In the genomic region with DNA sequence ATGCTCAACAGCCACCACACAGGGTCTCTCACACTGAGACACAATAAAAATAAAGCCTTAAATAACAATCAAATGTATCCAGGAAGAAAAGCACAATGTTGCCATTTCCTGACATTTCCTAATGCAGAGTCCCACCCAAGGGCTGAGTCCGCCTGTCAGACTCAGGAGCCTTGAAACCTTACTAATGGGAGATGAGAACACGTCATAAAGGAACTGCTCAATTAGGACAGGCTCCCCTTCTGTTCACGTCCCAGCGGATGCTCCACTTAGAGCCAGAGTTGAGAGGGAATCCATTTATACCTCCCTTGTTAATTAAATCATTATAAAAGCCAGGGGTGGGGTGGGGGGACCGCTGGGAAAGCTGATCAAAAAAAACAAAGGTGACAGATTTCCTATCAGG, we compare ENCODE assay signal across 25 mouse cellular contexts. TPM values are rescaled to one million over a fixed set of nuclear protein-coding genes. Genes with fewer than 3 reads are reported as not detected.
A peak's percentile ranks its signal among the peaks of the same experiment; 100 is the strongest.
DNase-seq lines count a peak whose midpoint lies in the region; ATAC-seq and TF ChIP-seq lines count a peak whose summit lies in the region.
"Had no signal": no experiment of that assay in that cellular context is flagged by ENCODE, and none has a peak within 500 bp of the region (broad histone marks: within the 10 kb centered on the region; RNA-seq: fewer than 3 reads in every experiment).

No protein-coding gene starts in this region.

- H3K4me1 ChIP-seq in forebrain, postnatal 0 days (ENCODE audit: insufficient read depth), result no peaks in the 10 kb centered on the region; the same call in 1 of the 2 replicates
- peaks cover 8% of the 10 kb centered on the region for H3K4me1 ChIP-seq in forebrain, embryonic 16.5 days (replicated peaks; ENCODE audit: control insufficient read depth, insufficient read depth, low read length)
- H3K4me1 ChIP-seq in lung, embryonic 14.5 days (ENCODE audit: insufficient read depth), result no peaks in the 10 kb centered on the region
- H3K4me1 ChIP-seq in midbrain, embryonic 11.5 days (ENCODE audit: control insufficient read depth, insufficient read depth, low read length), result no peaks in the 10 kb centered on the region
- H3K4me1 ChIP-seq: embryonic facial prominence, embryonic 15.5 days; hindbrain, embryonic 13.5 days; limb, embryonic 12.5 days; midbrain, embryonic 15.5 days; neural tube, embryonic 15.5 days had no signal

- no peak for TF ChIP-seq POLR2A in brain, embryonic 14.5 days (IDR thresholded peaks at IDR 0.05; ENCODE audit: borderline replicate concordance, extremely low read depth, insufficient read depth, insufficient read length, poor library complexity, severe bottlenecking)

- H3K9ac ChIP-seq in forebrain, postnatal 0 days, result no peak overlapping the region
- no peak overlapping the region for H3K9ac ChIP-seq in forebrain, embryonic 16.5 days (replicated peaks; ENCODE audit: low read depth, low read length)
- no peak overlapping the region for H3K9ac ChIP-seq in lung, embryonic 14.5 days
- H3K9ac ChIP-seq in midbrain, embryonic 11.5 days (ENCODE audit: low read length), result no peak overlapping the region
- H3K9ac ChIP-seq: embryonic facial prominence, embryonic 15.5 days; hindbrain, embryonic 13.5 days; limb, embryonic 12.5 days; midbrain, embryonic 15.5 days; neural tube, embryonic 15.5 days had no signal

- intact Hi-C loops in heart, postnatal 25 days (cut with DNase I), result no loop called here

- peak; percentile 36; the same call in 1 of the 2 replicates for ATAC-seq in forebrain, postnatal 0 days
- no peak for ATAC-seq in forebrain, embryonic 16.5 days
- no peak for ATAC-seq in lung, embryonic 14.5 days (ENCODE audit: insufficient read depth)
- ATAC-seq in midbrain, embryonic 11.5 days (ENCODE audit: low FRiP score), result no peak
- ATAC-seq: midbrain, embryonic 15.5 days had no signal

- no peaks in the 10 kb centered on the region for H3K27me3 ChIP-seq in forebrain, postnatal 0 days (ENCODE audit: insufficient read depth, low read length)
- H3K27me3 ChIP-seq in forebrain, embryonic 16.5 days (replicated peaks; ENCODE audit: control insufficient read depth, insufficient read depth, low read length), result no peaks in the 10 kb centered on the region
- H3K27me3 ChIP-seq in lung, embryonic 14.5 days (ENCODE audit: insufficient read depth, low read length), result no peaks in the 10 kb centered on the region
- H3K27me3 ChIP-seq in midbrain, embryonic 11.5 days (ENCODE audit: control insufficient read depth, insufficient read depth, low read length), result no peaks in the 10 kb centered on the region
- H3K27me3 ChIP-seq: embryonic facial prominence, embryonic 15.5 days; limb, embryonic 12.5 days; midbrain, embryonic 15.5 days; neural tube, embryonic 15.5 days had no signal

- no peaks in the 10 kb centered on the region for H3K36me3 ChIP-seq in forebrain, postnatal 0 days (ENCODE audit: insufficient read depth)
- no peaks in the 10 kb centered on the region for H3K36me3 ChIP-seq in forebrain, embryonic 16.5 days (ENCODE audit: control insufficient read depth, insufficient read depth)
- no peaks in the 10 kb centered on the region for H3K36me3 ChIP-seq in lung, embryonic 14.5 days (ENCODE audit: insufficient read depth)
- H3K36me3 ChIP-seq in midbrain, embryonic 11.5 days (ENCODE audit: control insufficient read depth, insufficient read depth, low read length), result no peaks in the 10 kb centered on the region
- H3K36me3 ChIP-seq: embryonic facial prominence, embryonic 15.5 days; hindbrain, embryonic 13.5 days; limb, embryonic 12.5 days; midbrain, embryonic 15.5 days; neural tube, embryonic 15.5 days had no signal

- no peak overlapping the region for H3K4me3 ChIP-seq in forebrain, postnatal 0 days (ENCODE audit: low read depth, low read length)
- no peak overlapping the region for H3K4me3 ChIP-seq in forebrain, embryonic 16.5 days (replicated peaks; ENCODE audit: low read length)
- no peak overlapping the region for H3K4me3 ChIP-seq in lung, embryonic 14.5 days (ENCODE audit: low read depth, low read length)
- no peak overlapping the region for H3K4me3 ChIP-seq in midbrain, embryonic 11.5 days (ENCODE audit: low read depth, low read length)
- H3K4me3 ChIP-seq: embryonic facial prominence, embryonic 15.5 days; hindbrain, embryonic 13.5 days; left cerebral cortex, adult 2 months; limb, embryonic 12.5 days; midbrain, embryonic 15.5 days; neural tube, embryonic 15.5 days had no signal

- DNase-seq in forebrain, postnatal 0 days, result no peak
- DNase-seq in heart, adult 9 months (ENCODE audit: low spot score in 2 of 2), result peak; percentile 16 to 32
- no peak for DNase-seq in heart, postnatal 25 days (ENCODE audit: low spot score)
- DNase-seq in lung, embryonic 14.5 days, result peak; percentile 8
- DNase-seq in lung, adult 18-20 months, result no peak
- peak; percentile 60 for DNase-seq in brain, embryonic 14.5 days (ENCODE audit: low read depth)
- no peak for DNase-seq in midbrain, embryonic 11.5 days (ENCODE audit: low spot score, missing footprints)
- DNase-seq: adrenal gland, postnatal 25 days; B cell, adult 2 months; cerebellum, adult 18-20 months; cerebellum, postnatal 10 days; heart, postnatal 4 days; kidney, adult 11 months; kidney, postnatal 14 days; right cerebral cortex, adult 18-20 months; spleen, adult 18-20 months; thymus, postnatal 14 days had no signal

- 30% methylated on average over 5 of the region's 5 CpGs for WGBS in forebrain, postnatal 0 days
- WGBS in forebrain, embryonic 16.5 days, result 26% methylated on average over 5 of the region's 5 CpGs
- 51% methylated on average over 5 of the region's 5 CpGs for WGBS in lung, embryonic 14.5 days
- 70% methylated on average over 5 of the region's 5 CpGs for WGBS in midbrain, embryonic 11.5 days

- no peak overlapping the region for H3K4me2 ChIP-seq in forebrain, postnatal 0 days (ENCODE audit: low read depth)
- no peak overlapping the region for H3K4me2 ChIP-seq in forebrain, embryonic 16.5 days (ENCODE audit: low read length)
- H3K4me2 ChIP-seq in lung, embryonic 14.5 days, result no peak overlapping the region
- H3K4me2 ChIP-seq in midbrain, embryonic 11.5 days, result no peak overlapping the region
- H3K4me2 ChIP-seq: embryonic facial prominence, embryonic 15.5 days; hindbrain, embryonic 13.5 days; limb, embryonic 12.5 days; liver, embryonic 11.5 days; midbrain, embryonic 15.5 days; neural tube, embryonic 15.5 days had no signal

- TF ChIP-seq CTCF in forebrain, postnatal 0 days (IDR thresholded peaks at IDR 0.05; ENCODE audit: low read depth), result no peak
- no peak for TF ChIP-seq CTCF in lung, embryonic 14.5 days (IDR thresholded peaks at IDR 0.05; ENCODE audit: low read depth)
- TF ChIP-seq CTCF in brain, embryonic 14.5 days (IDR thresholded peaks at IDR 0.05; ENCODE audit: borderline replicate concordance, extremely low read depth, insufficient read depth, insufficient read length), result no peak

- H3K27ac ChIP-seq in forebrain, postnatal 0 days (ENCODE audit: low read depth, low read length), result no peak overlapping the region
- H3K27ac ChIP-seq in forebrain, embryonic 16.5 days (ENCODE audit: low read length), result no peak overlapping the region
- no peak overlapping the region for H3K27ac ChIP-seq in lung, embryonic 14.5 days (ENCODE audit: low read depth)
- no peak overlapping the region for H3K27ac ChIP-seq in midbrain, embryonic 11.5 days (ENCODE audit: low read depth, low read length)
- H3K27ac ChIP-seq: embryonic facial prominence, embryonic 15.5 days; hindbrain, embryonic 13.5 days; left cerebral cortex, adult 2 months; limb, embryonic 12.5 days; midbrain, embryonic 15.5 days; neural tube, embryonic 15.5 days had no signal

- H3K9me3 ChIP-seq in forebrain, postnatal 0 days (ENCODE audit: low read length), result no peaks in the 10 kb centered on the region
- no peaks in the 10 kb centered on the region for H3K9me3 ChIP-seq in forebrain, embryonic 16.5 days (ENCODE audit: control insufficient read depth, low read length)
- no peaks in the 10 kb centered on the region for H3K9me3 ChIP-seq in lung, embryonic 14.5 days (ENCODE audit: low read depth, low read length)
- no peaks in the 10 kb centered on the region for H3K9me3 ChIP-seq in midbrain, embryonic 11.5 days (ENCODE audit: control insufficient read depth, low read length)
- H3K9me3 ChIP-seq: embryonic facial prominence, embryonic 15.5 days; hindbrain, embryonic 13.5 days; midbrain, embryonic 15.5 days; neural tube, embryonic 15.5 days had no signal

RNA-seq across cellular contexts. Expression of a gene that starts 9.8 kb away (rescaled TPM):
- 120 and 128 TPM in 2 replicates for total RNA-seq in forebrain, postnatal 0 days (2014; rRNA removed)
- polyA plus RNA-seq in forebrain, postnatal 0 days (2015; fragmentation: Nextera tagmentation; extraction: Ambion mirVana), result 71.9 and 77.4 TPM in 2 replicates
- polyA plus RNA-seq in forebrain, embryonic 16.5 days (2015; fragmentation: Nextera tagmentation; extraction: Ambion mirVana), result 78.5 and 86.5 TPM in 2 replicates
- total RNA-seq in heart, postnatal 25 days (2021), result 1 to 10 TPM; 1.6 TPM
- polyA plus RNA-seq in lung, embryonic 14.5 days (2014; fragmentation: Nextera tagmentation; extraction: Ambion mirVana), result 6.6 and 7.7 TPM in 2 replicates
- polyA plus RNA-seq in brain, embryonic 14.5 days (2012; rRNA removed), result 46.4 and 51.1 TPM in 2 replicates
- polyA plus RNA-seq in midbrain, embryonic 11.5 days (2014; fragmentation: Nextera tagmentation; extraction: Ambion mirVana), result 1.4 and 2.7 TPM in 2 replicates

Comparison
In these comparisons a context has a peak if more than half of its experiments do, and no peak if none do; other contexts are left out.
1. DNase-seq: peak in heart, adult 9 months (2 of 2), lung, embryonic 14.5 days (single experiment) and brain, embryonic 14.5 days (single experiment); none in forebrain, postnatal 0 days (single experiment), heart, postnatal 25 days (single experiment), lung, adult 18-20 months (0 of 2) and midbrain, embryonic 11.5 days (single experiment).